Mouse (Mus musculus): ENCODE measurements around the gene Rtf1. TPM values are rescaled to one million over a fixed set of nuclear protein-coding genes. Genes with fewer than 3 reads are reported as not detected.
"Not testable (repeated sequence)": the region's sequence is repeated elsewhere in the genome, so short reads cannot be mapped to it uniquely, and the experiment has no call there.

Rtf1 gene
- 6.7 and 10.3 TPM in 2 replicates for polyA plus RNA-seq (2012; rRNA removed)

GRCm38 (mm10) chr2:119674525-119675214 is at the start of gene Rtf1:
Gene Rtf1, plus strand, starts transcription at chr2:119675068.
- DNase-seq = peak; percentile 94
- Histone ChIP-seq H3K4me3 (replicated peaks; ENCODE audit: extremely low read depth, low read depth, low read length) (peak within 1 kb of the TSS; percentile 97), H3K4me1 (ENCODE audit: control insufficient read depth, insufficient read depth, low read length) (peaks cover 6% of the 10 kb centered on the region; the same call in 1 of the 2 replicates)
- TF ChIP-seq POLR2A (IDR thresholded peaks at IDR 0.05; ENCODE audit: borderline replicate concordance, extremely low read depth, low read depth, low read length) (peak; percentile 83; the same call in 1 of the 2 replicates), CTCF (IDR thresholded peaks at IDR 0.05; ENCODE audit: insufficient read depth, low read length) (no peak)
- WGBS = 1% methylated on average over 50 of the region's 58 CpGs

GRCm38 (mm10) chr2:119636781-119637180 is 38.1 kb upstream of the Rtf1 start:
- 93% methylated on average over 1 of the region's 1 CpGs for WGBS
- Histone ChIP-seq H3K4me3 (replicated peaks; ENCODE audit: extremely low read depth, low read depth, low read length) (no peak overlapping the region), H3K4me1 (ENCODE audit: control insufficient read depth, insufficient read depth, low read length) (no peaks in the 10 kb centered on the region)
- DNase-seq = no peak
- no peak for TF ChIP-seq CTCF (IDR thresholded peaks at IDR 0.05; ENCODE audit: insufficient read depth, low read length)
- no peak for TF ChIP-seq POLR2A (IDR thresholded peaks at IDR 0.05; ENCODE audit: borderline replicate concordance, extremely low read depth, low read depth, low read length)

GRCm38 (mm10) chr2:119641214-119641912 is 33.5 kb upstream of the Rtf1 start:
- no peaks in the 10 kb centered on the region for H3K4me1 ChIP-seq (ENCODE audit: control insufficient read depth, insufficient read depth, low read length)

DNA sequence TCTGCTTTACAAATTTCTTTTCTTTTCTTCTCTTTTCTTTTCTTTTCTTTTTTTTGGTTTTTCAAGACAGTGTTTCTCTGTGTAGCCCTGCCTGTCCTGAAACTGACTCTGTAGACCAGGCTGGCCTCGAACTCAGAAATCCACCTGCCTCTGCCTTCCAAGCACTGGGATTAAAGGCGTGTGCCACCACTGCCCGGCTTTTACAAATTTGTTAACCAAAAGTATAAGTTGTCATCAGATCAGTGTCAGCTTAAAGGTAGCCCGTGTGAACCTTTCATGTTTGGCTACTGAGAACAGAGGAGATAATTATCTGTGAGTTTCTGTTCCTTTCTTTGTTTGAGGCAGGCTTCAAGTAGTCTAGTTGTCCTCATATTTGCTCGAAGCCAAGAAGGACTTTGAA is 30.6 kb upstream of the Rtf1 start:
- no peak for DNase-seq
- WGBS = 88% methylated on average over 5 of the region's 5 CpGs
- no peak for TF ChIP-seq POLR2A (IDR thresholded peaks at IDR 0.05; ENCODE audit: borderline replicate concordance, extremely low read depth, low read depth, low read length)
- no peak for TF ChIP-seq CTCF (IDR thresholded peaks at IDR 0.05; ENCODE audit: insufficient read depth, low read length)
- Histone ChIP-seq H3K4me1 (ENCODE audit: control insufficient read depth, insufficient read depth, low read length) (no peaks in the 10 kb centered on the region), H3K4me3 (replicated peaks; ENCODE audit: extremely low read depth, low read depth, low read length) (no peak overlapping the region)

More at GRCm38 (mm10) chr2:119641214-119641912, 33.5 kb upstream of the Rtf1 start:
- no peak overlapping the region for H3K4me3 ChIP-seq (replicated peaks; ENCODE audit: extremely low read depth, low read depth, low read length)
- TF ChIP-seq CTCF (IDR thresholded peaks at IDR 0.05; ENCODE audit: insufficient read depth, low read length) (no peak), POLR2A (IDR thresholded peaks at IDR 0.05; ENCODE audit: borderline replicate concordance, extremely low read depth, low read depth, low read length) (no peak)
- WGBS = 93% methylated on average over 5 of the region's 5 CpGs
- DNase-seq = no peak

DNA sequence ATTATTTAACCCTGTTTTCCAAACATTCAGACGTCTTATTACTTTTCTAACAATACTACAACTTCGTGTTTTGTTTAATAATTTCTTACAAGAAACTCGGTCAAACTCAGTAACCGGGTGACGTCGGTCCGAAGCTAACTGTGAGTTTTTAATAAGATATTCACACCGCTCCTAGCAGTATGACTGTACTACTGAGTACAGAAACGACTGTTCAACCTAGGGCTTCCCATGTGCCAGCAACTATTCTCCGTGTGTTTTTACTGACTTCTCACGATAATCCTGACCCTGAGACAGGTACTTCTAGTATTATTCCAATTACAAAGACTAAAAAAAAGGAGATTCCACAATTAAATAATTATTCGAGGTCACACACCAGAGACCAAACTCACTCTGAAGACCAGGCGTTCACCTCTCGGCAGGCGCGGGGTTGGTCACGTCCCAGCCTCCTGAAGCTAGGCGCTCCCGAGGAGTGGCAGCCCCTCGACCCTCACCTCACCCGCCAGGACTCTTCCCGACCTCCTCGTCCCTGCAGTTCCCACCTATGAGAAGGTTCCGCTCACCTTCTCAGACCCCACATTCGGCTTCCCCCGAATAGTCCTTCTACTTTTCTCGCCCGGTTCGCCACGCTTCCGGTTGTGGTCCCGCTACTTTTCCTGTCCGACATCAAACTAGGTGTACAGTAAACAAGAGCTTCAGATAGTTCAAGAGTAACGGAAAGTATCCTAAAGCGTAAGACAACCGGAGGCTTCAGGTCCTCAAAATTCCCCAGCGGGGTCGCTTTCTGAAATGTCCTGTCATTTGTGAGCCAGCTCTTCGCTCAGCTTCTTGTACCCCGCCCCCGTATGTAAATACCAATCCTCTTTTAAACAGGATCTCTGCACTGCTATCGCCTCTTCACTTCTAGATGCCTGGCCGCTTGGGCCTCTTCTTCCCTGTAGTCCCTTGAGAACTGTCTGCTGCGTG is 12.4 kb upstream of the Rtf1 start, which contains the start of gene Ndufaf1:
Ndufaf1 (minus strand) TSS at position 608 of the 963 bp plus-strand sequence.
- Histone ChIP-seq H3K4me3 (replicated peaks; ENCODE audit: extremely low read depth, low read depth, low read length) (peak within 1 kb of the TSS; percentile 94), H3K4me1 (ENCODE audit: control insufficient read depth, insufficient read depth, low read length) (no peaks in the 10 kb centered on the region)
- WGBS = 1% methylated on average over 44 of the region's 44 CpGs
- TF ChIP-seq CTCF (IDR thresholded peaks at IDR 0.05; ENCODE audit: insufficient read depth, low read length) = no peak
- peak; percentile 56; the same call in 1 of the 2 replicates for TF ChIP-seq POLR2A (IDR thresholded peaks at IDR 0.05; ENCODE audit: borderline replicate concordance, extremely low read depth, low read depth, low read length)
- DNase-seq = peak; percentile 83

- not testable (repeated sequence) for H3K4me3 ChIP-seq (replicated peaks; ENCODE audit: extremely low read depth, low read depth, low read length); H3K4me1 ChIP-seq (ENCODE audit: control insufficient read depth, insufficient read depth, low read length); DNase-seq
- WGBS = 73% methylated on average over 22 of the region's 23 CpGs
These were observed 9.1 kb upstream of the Rtf1 start for GRCm38 (mm10) chr2:119665744-119666143.

- H3K4me3 ChIP-seq (replicated peaks; ENCODE audit: extremely low read depth, low read depth, low read length) = no peak overlapping the region
- H3K4me1 ChIP-seq (ENCODE audit: control insufficient read depth, insufficient read depth, low read length) = no peaks in the 10 kb centered on the region
- TF ChIP-seq POLR2A (IDR thresholded peaks at IDR 0.05; ENCODE audit: borderline replicate concordance, extremely low read depth, low read depth, low read length) (no peak), CTCF (IDR thresholded peaks at IDR 0.05; ENCODE audit: insufficient read depth, low read length) (peak; percentile 25; the same call in 1 of the 2 replicates)
- 14% methylated on average over 7 of the region's 7 CpGs for WGBS
- peak; percentile 6 for DNase-seq
These were observed 5.9 kb upstream of the Rtf1 start for GRCm38 (mm10) chr2:119669010-119669409.

GRCm38 (mm10) chr2:119675215-119675784 is 432 bp downstream of the Rtf1 start:
- 1% methylated on average over 39 of the region's 39 CpGs for WGBS
- Histone ChIP-seq H3K4me1 (ENCODE audit: control insufficient read depth, insufficient read depth, low read length) (peaks cover 6% of the 10 kb centered on the region; the same call in 1 of the 2 replicates), H3K4me3 (replicated peaks; ENCODE audit: extremely low read depth, low read depth, low read length) (peak overlapping the region; percentile 97)
- no peak for TF ChIP-seq CTCF (IDR thresholded peaks at IDR 0.05; ENCODE audit: insufficient read depth, low read length)
- TF ChIP-seq POLR2A (IDR thresholded peaks at IDR 0.05; ENCODE audit: borderline replicate concordance, extremely low read depth, low read depth, low read length) = no peak; the same call in 1 of the 2 replicates
- no peak for DNase-seq

Measured in lung, adult 2 months (tissue).